Mouse (Mus musculus) forebrain, embryonic 13.5 days (tissue): ENCODE measurements around the gene Fbxw17. TPM values are rescaled to one million over a fixed set of nuclear protein-coding genes. Genes with fewer than 3 reads are reported as not detected.
A peak's percentile ranks its signal among the peaks of the same experiment; 100 is the strongest.

Source experiments
- ATAC-seq: fragments of 200-750 bp; cut with Nextera tagmentation; 2 replicates; pipeline ENCODE4 v1.8.0; 2017
- H3K27ac ChIP-seq: fragments of 300-500 bp; sonication (generic); 2 replicates; pipeline ENCODE4 v1.5.1; 2015; ENCODE audit warnings: inconsistent platforms, mild to moderate bottlenecking, moderate library complexity
- H3K27me3 ChIP-seq: fragments of 300-500 bp; sonication (generic); 2 replicates; pipeline ENCODE4 v1.6.1; 2015; ENCODE audit warnings: mild to moderate bottlenecking, inconsistent platforms
- H3K36me3 ChIP-seq: fragments of 300-500 bp; sonication (generic); 2 replicates; pipeline ENCODE4 v1.6.1; 2015; ENCODE audit warnings: mild to moderate bottlenecking, inconsistent platforms; ENCODE audit not compliant: poor library complexity, severe bottlenecking
- H3K4me1 ChIP-seq: fragments of 300-500 bp; sonication (generic); 2 replicates; pipeline ENCODE4 v1.6.1; 2015; ENCODE audit warnings: inconsistent platforms
- H3K4me2 ChIP-seq: fragments of 300-500 bp; sonication (generic); 2 replicates; pipeline ENCODE4 v1.6.1; 2015; ENCODE audit warnings: inconsistent platforms, mild to moderate bottlenecking, moderate library complexity
- H3K4me3 ChIP-seq: fragments of 300-500 bp; sonication (generic); 2 replicates; pipeline ENCODE4 v1.5.1; 2015; ENCODE audit warnings: mild to moderate bottlenecking, inconsistent platforms
- H3K9ac ChIP-seq: fragments of 300-500 bp; sonication (generic); 2 replicates; pipeline ENCODE4 v1.6.1; 2015; ENCODE audit warnings: mild to moderate bottlenecking, inconsistent platforms
- H3K9me3 ChIP-seq: fragments of 300-500 bp; sonication (generic); replicated peaks from 2 replicates; pipeline ENCODE4 v1.6.1; 2016; ENCODE audit warnings: inconsistent platforms
- WGBS: fragments of 180-500 bp; shearing (Covaris S2); methylation state at CpG from one replicate; pipeline ENCODE4 v1.1.7; 2015; 5-methylcytosine and 5-hydroxymethylcytosine counted together
- polyA plus RNA-seq: library from polyadenylated mRNA; unstranded; fragments of >200 nt; fragmentation: Nextera tagmentation; extraction: Ambion mirVana; gene quantifications from 2 replicates; pipeline ENCODE4 v1.2.1, GENCODE M21; 2015

Gene Fbxw17
- polyA plus RNA-seq, 1 experiment from 2014 or later: 25.1 TPM

DNA sequence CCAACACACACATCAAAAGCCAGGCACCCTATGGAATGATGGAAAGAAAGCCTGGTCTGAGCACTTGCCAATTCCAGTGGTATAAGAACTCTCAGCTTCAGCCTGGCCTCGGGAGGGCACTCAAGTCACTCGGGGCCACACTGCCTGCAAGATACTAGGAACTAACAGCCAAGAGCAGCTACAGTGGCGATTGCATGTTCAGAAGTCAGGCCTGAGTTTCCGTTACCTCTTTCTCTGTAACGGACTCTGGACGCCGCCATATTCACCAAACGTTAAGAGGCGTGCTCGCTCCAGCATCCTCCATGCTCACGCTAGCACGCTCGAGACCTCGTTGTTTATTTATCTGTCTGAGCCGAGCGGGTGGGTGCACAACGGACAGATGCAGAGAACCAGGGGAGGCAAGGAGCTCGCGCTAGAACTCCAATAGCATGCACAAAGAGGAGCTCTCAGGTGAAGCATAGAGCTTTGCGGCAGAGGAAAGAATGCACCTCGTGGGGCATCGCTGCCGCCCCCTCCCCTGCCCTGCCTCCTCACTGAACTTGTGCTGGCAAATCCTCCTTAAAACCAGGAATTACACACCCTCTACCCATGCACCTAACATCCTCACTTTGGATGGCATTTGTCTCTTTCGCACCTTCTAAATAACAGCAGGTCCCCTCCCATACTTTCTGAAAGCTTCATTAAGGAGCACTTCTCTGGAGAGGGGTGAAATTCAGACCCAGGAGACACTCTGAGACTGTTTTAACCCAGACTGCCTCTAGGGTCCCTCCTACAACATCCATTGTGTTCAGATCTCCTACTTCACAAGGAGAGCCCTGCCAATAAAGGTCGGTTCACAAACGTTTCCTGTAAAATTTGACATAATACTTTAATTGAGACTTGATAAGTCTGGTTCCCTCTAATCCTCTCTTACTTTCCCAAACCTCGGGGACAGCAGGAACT lies 47.2 kb downstream of the Fbxw17 start:
- H3K9ac ChIP-seq: no peak overlapping the region
- WGBS: 44% methylated on average over 27 of the region's 27 CpGs
- 0 out of 2 replicates have a peak, but pooled peaks have one; percentile 30 for ATAC-seq

GRCm38 (mm10) chr13:50467007-50467406 lies 49.3 kb downstream of the Fbxw17 start, which contains the start of gene Nutm2:
Nutm2 (plus strand) TSS chr13:50467307.
- Histone ChIP-seq H3K9ac (no peak within 1 kb of the TSS), H3K4me1 (no peaks in the 10 kb centered on the region), H3K27ac (no peak within 1 kb of the TSS), H3K36me3 (no peaks in the 10 kb centered on the region), H3K27me3 (no peaks in the 10 kb centered on the region), H3K4me2 (no peak within 1 kb of the TSS), H3K9me3 (no peaks in the 10 kb centered on the region), H3K4me3 (no peak within 1 kb of the TSS)
- no peak for ATAC-seq
- 85% methylated on average over 4 of the region's 4 CpGs for WGBS

More for the DNA sequence above, 47.2 kb downstream of the Fbxw17 start:
- H3K27me3 ChIP-seq: no peaks in the 10 kb centered on the region
- H3K36me3 ChIP-seq: no peaks in the 10 kb centered on the region
- H3K27ac ChIP-seq: no peak overlapping the region
- peak overlapping the region; percentile 38 for H3K4me2 ChIP-seq
- H3K4me3 ChIP-seq: peak overlapping the region; percentile 7
- no peaks in the 10 kb centered on the region for H3K4me1 ChIP-seq
- H3K9me3 ChIP-seq: no peaks in the 10 kb centered on the region

Other genes with a start within 250 kb of the Fbxw17 start
- not detected in 2 replicates for gene Gm906, start 167.6 kb upstream of the Fbxw17 start, polyA plus RNA-seq
- not detected in 2 replicates for gene Gm47429, start 26.0 kb downstream of the Fbxw17 start, polyA plus RNA-seq
- not detected in 2 replicates for gene Nutm2, start 49.4 kb downstream of the Fbxw17 start, polyA plus RNA-seq
- gene Gm904, start 225.4 kb downstream of the Fbxw17 start, polyA plus RNA-seq: not detected in 2 replicates